Comparison of ENCODE assay signal across 25 mouse cellular contexts in the genomic region with DNA sequence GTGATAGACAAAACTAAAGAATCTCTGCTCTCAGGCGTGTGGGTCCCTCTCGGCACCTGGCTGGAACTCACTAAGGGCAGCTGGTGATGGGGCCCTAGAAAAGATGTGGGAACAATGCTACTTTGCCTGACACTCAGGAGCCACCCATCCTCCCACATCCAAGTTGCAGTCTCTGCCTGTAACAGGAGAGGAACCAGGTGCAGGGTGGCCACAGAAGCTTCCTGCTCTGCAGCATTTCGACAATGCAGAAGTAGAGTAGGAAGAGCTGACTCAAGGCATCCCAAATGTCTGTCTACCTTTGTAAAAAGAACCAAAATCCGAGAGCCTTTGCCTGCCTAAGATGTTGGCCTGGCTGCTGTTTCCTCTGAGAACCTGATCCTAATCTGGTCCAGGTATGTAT. TPM values are rescaled to one million over a fixed set of nuclear protein-coding genes. Genes with fewer than 3 reads are reported as not detected.
DNase-seq lines count a peak whose midpoint lies in the region; ATAC-seq lines count a peak whose summit lies in the region.
"Had no signal": no experiment of that assay in that cellular context is flagged by ENCODE, and none has a peak within 500 bp of the region (broad histone marks: within the 10 kb centered on the region; RNA-seq: fewer than 3 reads in every experiment).

No protein-coding gene starts in this region.

- H3K4me2 ChIP-seq in lung, embryonic 16.5 days (ENCODE audit: low read depth, low read length): no peak overlapping the region; the same call in 1 of the 2 replicates
- H3K4me2 ChIP-seq in kidney, embryonic 14.5 days (replicated peaks; ENCODE audit: low read depth, low read length): no peak overlapping the region
- H3K4me2 ChIP-seq: embryonic facial prominence, embryonic 15.5 days; forebrain, embryonic 15.5 days; hindbrain, embryonic 13.5 days had no signal

- no peaks in the 10 kb centered on the region for H3K4me1 ChIP-seq in lung, embryonic 16.5 days (replicated peaks; ENCODE audit: control insufficient read depth, insufficient read depth, low read length)
- no peaks in the 10 kb centered on the region for H3K4me1 ChIP-seq in kidney, embryonic 14.5 days (ENCODE audit: control insufficient read depth, insufficient read depth, low read length)
- H3K4me1 ChIP-seq: embryonic facial prominence, embryonic 15.5 days; forebrain, embryonic 10.5 days; forebrain, embryonic 15.5 days; heart, embryonic 10.5 days; hindbrain, embryonic 13.5 days had no signal

- no peak for DNase-seq in lung, postnatal 36 days
- DNase-seq in R1 (ENCODE audit: low read depth, low spot score): peak; percentile 4
- DNase-seq in layer of hippocampus, adult 9-11 months: no peak
- DNase-seq: adrenal gland, adult 8-10 months; cerebellum, adult 11-12 months; cerebellum, adult 9-11 months; cerebellum, postnatal 36 days; gastrocnemius, postnatal 36 days; heart, adult 18-20 months; heart, postnatal 10 days; heart, postnatal 4 days had no signal

- H3K27ac ChIP-seq in lung, embryonic 16.5 days (ENCODE audit: low read length): no peak overlapping the region
- no peak overlapping the region for H3K27ac ChIP-seq in kidney, embryonic 14.5 days (ENCODE audit: low read depth, low read length)
- H3K27ac ChIP-seq: embryonic facial prominence, embryonic 15.5 days; forebrain, embryonic 10.5 days; forebrain, embryonic 15.5 days; heart, embryonic 10.5 days; hindbrain, embryonic 13.5 days; hindbrain, postnatal 0 days had no signal

- no peaks in the 10 kb centered on the region for H3K27me3 ChIP-seq in lung, embryonic 16.5 days (ENCODE audit: control insufficient read depth, insufficient read depth, low read depth, low read length)
- no peaks in the 10 kb centered on the region for H3K27me3 ChIP-seq in kidney, embryonic 14.5 days (ENCODE audit: control insufficient read depth, insufficient read depth, low read length)
- H3K27me3 ChIP-seq: embryonic facial prominence, embryonic 15.5 days; forebrain, embryonic 15.5 days; hindbrain, embryonic 13.5 days had no signal

- peak; percentile 34 for ATAC-seq in lung, embryonic 16.5 days (ENCODE audit: low read depth)
- ATAC-seq in granulocyte monocyte progenitor cell, adult 5-6 weeks (replicated peaks; ENCODE audit: poor library complexity, severe bottlenecking): peak; percentile 62; the same call in 1 of the 2 replicates
- peak; percentile 63; the same call in 1 of the 2 replicates for ATAC-seq in neutrophil, adult 5-6 weeks (ENCODE audit: extremely low read depth, insufficient number of reproducible peaks, low FRiP score, poor library complexity, severe bottlenecking)
- no peak for ATAC-seq in kidney, embryonic 14.5 days (ENCODE audit: low FRiP score, low TSS enrichment)
- ATAC-seq: forebrain, embryonic 15.5 days; hindbrain, postnatal 0 days; Patski had no signal

- no peak overlapping the region for H3K9ac ChIP-seq in lung, embryonic 16.5 days (ENCODE audit: low read length)
- H3K9ac ChIP-seq in kidney, embryonic 14.5 days (ENCODE audit: low read depth, low read length): no peak overlapping the region
- H3K9ac ChIP-seq: embryonic facial prominence, embryonic 15.5 days; forebrain, embryonic 15.5 days; hindbrain, embryonic 13.5 days had no signal

- H3K9me3 ChIP-seq in lung, embryonic 16.5 days (ENCODE audit: control insufficient read depth, low read length): no peaks in the 10 kb centered on the region
- no peaks in the 10 kb centered on the region for H3K9me3 ChIP-seq in kidney, embryonic 14.5 days (ENCODE audit: control insufficient read depth, low read length)
- H3K9me3 ChIP-seq: embryonic facial prominence, embryonic 15.5 days; forebrain, embryonic 10.5 days; forebrain, embryonic 15.5 days; heart, embryonic 10.5 days; hindbrain, embryonic 13.5 days had no signal

- WGBS in lung, embryonic 16.5 days: 45% methylated on average over 4 of the region's 4 CpGs
- 56% methylated on average over 4 of the region's 4 CpGs for WGBS in kidney, embryonic 14.5 days

- no peaks in the 10 kb centered on the region for H3K36me3 ChIP-seq in lung, embryonic 16.5 days (ENCODE audit: control insufficient read depth, insufficient read depth, low read length)
- H3K36me3 ChIP-seq in kidney, embryonic 14.5 days (ENCODE audit: control insufficient read depth, insufficient read depth, low read length): no peaks in the 10 kb centered on the region
- H3K36me3 ChIP-seq: embryonic facial prominence, embryonic 15.5 days; forebrain, embryonic 10.5 days; forebrain, embryonic 15.5 days; heart, embryonic 10.5 days; hindbrain, embryonic 13.5 days had no signal

- no peak overlapping the region for H3K4me3 ChIP-seq in lung, embryonic 16.5 days (ENCODE audit: low read length)
- no peak overlapping the region for H3K4me3 ChIP-seq in kidney, embryonic 14.5 days (ENCODE audit: low read length)
- H3K4me3 ChIP-seq: embryonic facial prominence, embryonic 15.5 days; erythroblast, embryonic 14.5 days; forebrain, embryonic 10.5 days; forebrain, embryonic 15.5 days; heart, embryonic 10.5 days; hindbrain, embryonic 13.5 days had no signal

RNA-seq across cellular contexts. Expression of a gene that starts 22.9 kb away (rescaled TPM):
- polyA plus RNA-seq in lung, embryonic 16.5 days (2015; fragmentation: Nextera tagmentation; extraction: Ambion mirVana): 10.6 and 12.2 TPM in 2 replicates
- total RNA-seq in granulocyte monocyte progenitor cell, adult 5-6 weeks (2014; fragmentation: Nextera tagmentation): 0.85 and 0.92 TPM in 2 replicates
- total RNA-seq in granulocyte monocyte progenitor cell, adult 5-6 weeks (2017): 0.52 and 1.1 TPM in 2 replicates
- total RNA-seq in neutrophil, adult 5-6 weeks (2017): 8.6 and 9.3 TPM in 2 replicates
- 6.6 and 11.9 TPM in 2 replicates for polyA plus RNA-seq in kidney, embryonic 14.5 days (2014; fragmentation: Nextera tagmentation; extraction: Ambion mirVana)
- total RNA-seq: adrenal gland, adult 8-10 months; gastrocnemius, adult 8-10 months; gastrocnemius, postnatal 36 days; heart, postnatal 10 days; heart, postnatal 4 days had no signal
- polyA plus RNA-seq: erythroblast, embryonic 14.5 days; forebrain, embryonic 10.5 days; heart, embryonic 14.5 days; Patski had no signal
